Mouse (Mus musculus): ENCODE data around the gene Cphx3.
"Not testable (repeated sequence)": the region's sequence is repeated elsewhere in the genome, so short reads cannot be mapped to it uniquely, and the experiment has no call there.

Cphx3 gene

DNA sequence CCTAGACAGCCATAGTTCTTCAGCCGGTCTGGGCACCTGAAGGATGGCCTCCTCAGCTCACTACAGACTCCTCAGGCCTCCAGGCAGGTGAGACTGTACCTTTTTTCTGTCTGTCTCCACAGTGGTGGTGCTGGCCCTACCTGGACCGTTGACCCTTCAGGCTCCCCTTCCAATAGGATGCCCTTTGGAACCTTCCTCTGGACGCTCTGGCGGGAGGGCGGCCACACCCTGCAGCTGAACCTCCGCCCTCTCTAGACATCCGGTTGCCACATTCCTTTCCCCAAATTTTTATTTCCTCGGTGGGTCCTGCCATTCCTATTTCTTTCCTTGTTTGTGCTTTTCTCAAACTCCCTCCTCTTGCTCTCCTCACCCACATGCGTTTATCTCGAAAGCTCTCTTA is 99.6 kb downstream of the Cphx3 start:
- DNase-seq = not testable (repeated sequence)

DNA sequence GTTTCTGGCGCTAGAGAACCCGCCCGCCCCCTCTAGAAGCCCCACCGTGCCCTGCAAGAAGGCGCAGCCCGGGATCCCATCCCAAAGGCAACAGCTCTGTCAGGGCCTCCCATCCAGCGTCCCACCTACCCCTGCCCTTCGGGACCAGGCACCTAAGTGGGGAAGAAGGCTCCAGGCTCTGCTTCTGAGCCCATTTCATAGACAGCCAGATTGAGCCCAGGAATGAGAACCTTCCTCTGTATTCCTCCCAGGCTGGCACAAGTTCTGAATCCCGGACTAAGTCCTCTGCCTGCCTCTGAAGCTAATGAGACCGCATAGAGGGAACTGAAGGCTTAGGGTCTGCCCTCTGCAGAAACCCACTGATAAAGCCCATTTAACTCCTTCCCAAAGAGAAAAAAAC is 100.3 kb downstream of the Cphx3 start, which contains the start of gene Plac9b:
TSS of gene Plac9b (minus strand) at position 101 of the 400 bp plus-strand sequence.
- not testable (repeated sequence) for DNase-seq

GRCm38 (mm10) chr14:26186638-26187037 is 104.5 kb downstream of the Cphx3 start:
- DNase-seq = not testable (repeated sequence)

DNA sequence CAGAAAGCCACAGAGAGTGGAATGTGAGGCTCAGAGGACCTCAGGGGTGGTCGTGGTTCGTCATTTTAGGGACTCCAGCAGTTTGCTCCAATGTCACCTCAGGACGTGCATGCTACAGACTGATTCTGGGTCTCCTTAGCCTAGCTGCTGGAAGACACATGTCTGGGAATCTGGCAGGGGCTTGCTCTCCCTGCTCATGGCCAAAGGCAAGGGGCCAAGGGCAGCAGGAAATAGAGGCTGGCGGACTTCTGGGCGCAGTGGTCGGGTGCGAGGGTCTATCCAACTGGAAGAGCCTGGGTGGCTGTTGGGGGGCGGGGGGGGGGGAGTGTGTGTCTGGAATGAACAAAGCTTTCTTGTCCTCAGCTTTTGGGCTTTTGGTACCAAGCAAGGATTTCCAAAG is 106.3 kb downstream of the Cphx3 start:
- not testable (repeated sequence) for DNase-seq

DNA sequence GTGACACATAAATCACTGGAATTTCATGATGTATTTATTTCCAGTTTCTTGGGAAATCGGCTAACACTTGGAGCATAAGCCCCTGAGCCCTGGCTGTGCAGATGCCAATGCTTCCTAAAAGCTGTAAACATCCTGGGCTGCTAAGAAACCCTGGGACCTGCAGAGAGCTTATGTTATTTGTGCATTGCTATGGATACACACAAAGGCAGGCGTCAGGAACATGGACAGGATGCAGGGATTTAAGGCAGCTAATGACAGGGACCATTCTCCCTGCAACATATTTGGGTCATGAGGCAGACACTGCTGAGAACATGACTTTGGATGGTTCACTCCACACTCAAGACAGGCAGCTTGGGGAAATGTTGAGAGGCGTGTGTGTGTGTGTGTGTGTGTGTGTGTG is 115.8 kb downstream of the Cphx3 start:
- DNase-seq = not testable (repeated sequence)

DNA sequence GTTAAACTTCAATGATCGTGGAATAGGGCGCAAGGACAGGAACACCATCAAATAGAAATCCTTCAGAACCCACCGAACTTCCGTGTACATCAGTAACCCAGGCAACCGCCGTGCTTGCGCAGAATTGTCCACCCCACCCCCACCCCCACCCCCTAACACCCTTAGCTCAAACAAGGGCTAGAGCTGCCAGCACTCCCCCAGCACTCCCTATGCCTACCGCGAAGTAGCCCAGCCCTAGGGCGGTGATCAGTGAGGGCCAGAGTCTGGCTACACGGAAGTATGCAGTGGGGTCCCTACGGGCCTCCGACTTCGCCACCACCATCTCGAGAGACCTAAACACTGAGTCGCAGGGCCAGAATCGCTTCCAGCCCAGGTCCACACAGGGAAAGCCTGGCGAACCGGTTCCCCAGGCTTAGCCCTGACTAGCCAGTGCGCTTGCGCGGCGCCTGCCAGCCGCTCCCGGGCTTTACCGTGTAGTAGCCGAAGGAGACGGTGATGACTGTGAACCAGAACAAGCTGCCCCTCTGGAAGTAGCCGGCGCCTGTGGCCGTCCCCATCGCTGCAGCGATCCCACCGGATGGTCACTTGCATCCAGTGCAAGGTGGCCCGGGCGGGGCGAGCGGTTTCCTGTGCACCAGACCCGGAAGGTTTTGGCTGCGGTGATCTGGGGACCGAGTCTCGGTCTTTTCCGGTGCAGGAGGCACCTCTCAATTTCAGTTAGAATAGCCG is 124.3 kb downstream of the Cphx3 start:
- not testable (repeated sequence) for DNase-seq

- DNase-seq = not testable (repeated sequence)
These were observed 124.8 kb downstream of the Cphx3 start, which contains the start of gene Tmem254b for GRCm38 (mm10) chr14:26206926-26207247. Gene Tmem254b, minus strand, starts transcription at chr14:26207041.

DNA sequence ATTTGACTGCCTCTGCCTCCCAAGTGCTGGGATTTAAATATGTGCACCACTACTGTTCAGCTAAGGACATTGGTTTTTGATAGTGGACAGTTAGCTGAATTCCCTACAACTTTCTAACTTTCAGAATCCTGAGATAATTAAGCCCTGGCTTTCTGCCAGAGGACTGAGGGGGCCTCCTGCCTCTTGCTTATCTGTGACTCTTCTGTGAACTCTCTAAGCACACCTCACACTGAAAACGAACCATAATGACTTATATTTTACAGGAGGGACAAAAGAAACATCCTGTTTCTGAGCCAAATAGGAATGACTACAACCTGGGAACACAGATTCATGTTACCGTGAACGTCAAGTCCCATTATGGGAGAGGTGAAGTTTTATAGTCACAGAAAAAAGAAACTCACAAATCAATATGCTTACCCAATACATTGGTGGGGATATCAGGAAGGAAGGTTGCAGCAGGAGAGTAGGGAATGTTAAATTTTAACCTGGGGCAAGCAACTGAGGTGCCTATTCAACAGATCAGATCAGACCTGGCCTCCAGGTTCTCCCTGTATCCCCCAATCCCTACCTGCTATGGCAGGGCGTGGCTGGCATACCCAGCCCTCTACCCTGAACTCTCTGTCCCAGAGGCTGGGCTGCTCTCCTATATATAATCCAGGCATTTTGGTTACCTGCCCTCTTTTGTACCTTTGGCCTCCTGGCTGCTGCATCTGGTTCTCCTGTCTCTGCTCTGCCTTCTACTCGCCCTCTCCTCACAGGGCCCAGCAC is 134.3 kb downstream of the Cphx3 start:
- not testable (repeated sequence) for DNase-seq

DNA sequence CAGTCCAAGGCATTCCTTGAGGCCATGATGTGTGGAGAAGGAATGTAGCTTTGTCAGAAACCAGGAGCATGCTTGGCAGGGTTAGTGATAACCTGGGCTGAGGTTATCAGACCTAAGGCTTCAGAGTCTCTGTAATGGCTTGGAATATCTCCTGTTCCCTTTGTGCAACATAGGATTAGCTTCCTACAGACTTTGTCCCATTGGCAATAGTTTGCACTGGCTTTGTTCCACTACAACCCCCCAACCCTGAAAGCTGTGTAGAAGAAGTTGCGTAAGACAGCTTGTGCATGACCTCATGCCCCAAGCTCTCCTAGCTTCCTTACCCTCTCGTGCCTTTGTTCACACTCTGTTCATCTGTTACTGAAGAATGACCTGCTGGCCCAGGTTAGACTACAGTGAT is 155.1 kb downstream of the Cphx3 start:
- DNase-seq = not testable (repeated sequence)

GRCm38 (mm10) chr14:26257756-26258617 is 175.9 kb downstream of the Cphx3 start, which contains the start of gene Duxbl3:
Gene Duxbl3, plus strand, starts transcription at chr14:26257962.
- DNase-seq = not testable (repeated sequence)

DNA sequence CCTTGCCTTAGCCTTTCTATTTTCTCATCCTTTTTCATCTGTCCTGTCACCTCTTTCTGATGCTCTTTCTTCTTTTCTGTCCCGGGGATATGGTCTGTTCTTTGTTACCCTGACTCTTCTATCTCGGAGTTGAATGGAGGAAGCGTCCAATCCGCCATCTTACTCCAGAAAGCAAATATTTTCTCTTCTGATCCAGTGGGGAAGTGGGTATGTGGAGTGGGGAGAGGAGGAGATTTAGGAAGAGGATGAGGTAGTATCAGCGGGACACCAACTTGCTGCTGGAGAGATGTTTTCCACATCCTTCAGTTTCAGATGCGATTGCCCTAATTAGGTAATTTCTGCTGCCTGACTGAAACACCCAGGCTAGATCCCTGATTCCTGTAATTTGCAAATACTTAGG is 176.6 kb downstream of the Cphx3 start:
- DNase-seq = not testable (repeated sequence)
